Mouse (Mus musculus): ENCODE measurements around the gene S100a14. TPM values are rescaled to one million over a fixed set of nuclear protein-coding genes. Genes with fewer than 3 reads are reported as not detected.

The S100a14 gene
- polyA plus RNA-seq, 1 experiment from 2014 or later: not detected

- no peaks in the 10 kb centered on the region for H3K9me3 ChIP-seq
Measured at GRCm38 (mm10) chr3:90508950-90509746, 17.5 kb upstream of the S100a14 start, which contains the start of gene Chtop. Gene Chtop (minus strand): TSS chr3:90509498.

GRCm38 (mm10) chr3:90509747-90510123 is 16.9 kb upstream of the S100a14 start:
- WGBS: 26% methylated on average over 2 of the region's 2 CpGs
- ATAC-seq (ENCODE audit: low FRiP score, low read depth): peak; percentile 42
- Histone ChIP-seq H3K4me3 (peak overlapping the region; percentile 99), H3K36me3 (peaks cover 28% of the 10 kb centered on the region), H3K27ac (no peak overlapping the region), H3K4me2 (replicated peaks) (peak overlapping the region; percentile 47), H3K4me1 (peaks cover 22% of the 10 kb centered on the region), H3K9me3 (no peaks in the 10 kb centered on the region), H3K27me3 (replicated peaks) (peaks cover 17% of the 10 kb centered on the region), H3K9ac (no peak overlapping the region)

More at GRCm38 (mm10) chr3:90508950-90509746, 17.5 kb upstream of the S100a14 start, which contains the start of gene Chtop:
- H3K36me3 ChIP-seq: peaks cover 32% of the 10 kb centered on the region
- ATAC-seq (ENCODE audit: low FRiP score, low read depth): peak; percentile 93
- H3K4me1 ChIP-seq: peaks cover 17% of the 10 kb centered on the region
- peak within 1 kb of the TSS; percentile 92 for H3K27ac ChIP-seq
- under 1% methylated on average over 66 of the region's 66 CpGs for WGBS
- H3K27me3 ChIP-seq (replicated peaks): peaks cover 13% of the 10 kb centered on the region
- H3K4me3 ChIP-seq: peak within 1 kb of the TSS; percentile 99
- peak within 1 kb of the TSS; percentile 99 for H3K9ac ChIP-seq
- peak within 1 kb of the TSS; percentile 84 for H3K4me2 ChIP-seq (replicated peaks)

- peaks cover 25% of the 10 kb centered on the region for H3K4me1 ChIP-seq
- no peak overlapping the region for H3K4me3 ChIP-seq
- peaks cover 4% of the 10 kb centered on the region for H3K36me3 ChIP-seq
- no peak overlapping the region for H3K4me2 ChIP-seq (replicated peaks)
- no peak overlapping the region for H3K27ac ChIP-seq
- peaks cover 22% of the 10 kb centered on the region for H3K27me3 ChIP-seq (replicated peaks)
- no peaks in the 10 kb centered on the region for H3K9me3 ChIP-seq
- no peak for ATAC-seq (ENCODE audit: low FRiP score, low read depth)
- no peak overlapping the region for H3K9ac ChIP-seq
- 88% methylated on average over 5 of the region's 5 CpGs for WGBS
Measured at GRCm38 (mm10) chr3:90512276-90512675, 14.4 kb upstream of the S100a14 start.

GRCm38 (mm10) chr3:90512948-90513642 is 13.6 kb upstream of the S100a14 start:
- no peak for ATAC-seq (ENCODE audit: low FRiP score, low read depth)
- H3K27me3 ChIP-seq (replicated peaks): peaks cover 22% of the 10 kb centered on the region
- WGBS: 75% methylated on average over 9 of the region's 9 CpGs
- peak overlapping the region; percentile 66; the same call in 1 of the 2 replicates for H3K4me2 ChIP-seq (replicated peaks)
- peaks cover 17% of the 10 kb centered on the region for H3K4me1 ChIP-seq
- no peaks in the 10 kb centered on the region for H3K9me3 ChIP-seq
- H3K36me3 ChIP-seq: no peaks in the 10 kb centered on the region
- H3K9ac ChIP-seq: no peak overlapping the region
- no peak overlapping the region for H3K27ac ChIP-seq
- H3K4me3 ChIP-seq: no peak overlapping the region

GRCm38 (mm10) chr3:90513796-90514590 is 12.7 kb upstream of the S100a14 start, which contains the start of the genes S100a1 and S100a13:
Gene S100a1 (minus strand): TSS chr3:90514392.
Gene S100a13 (plus strand): TSS chr3:90514435.
- 0 out of 2 replicates have a peak, but pooled peaks have one; percentile 13 for ATAC-seq (ENCODE audit: low FRiP score, low read depth)
- H3K4me2 ChIP-seq (replicated peaks): peak within 1 kb of the TSS; percentile 66
- no peaks in the 10 kb centered on the region for H3K36me3 ChIP-seq
- 3% methylated on average over 25 of the region's 25 CpGs for WGBS
- H3K9ac ChIP-seq: 0 out of 2 replicates have a peak within 1 kb of the TSS, but pooled peaks have one; percentile 2
- peaks cover 22% of the 10 kb centered on the region for H3K27me3 ChIP-seq (replicated peaks)
- peaks cover 14% of the 10 kb centered on the region for H3K4me1 ChIP-seq
- no peak within 1 kb of the TSS for H3K27ac ChIP-seq
- peak within 1 kb of the TSS; percentile 26 for H3K4me3 ChIP-seq
- H3K9me3 ChIP-seq: no peaks in the 10 kb centered on the region

- H3K4me2 ChIP-seq (replicated peaks): peak overlapping the region; percentile 66
- peak overlapping the region; percentile 26; the same call in 1 of the 2 replicates for H3K4me3 ChIP-seq
- H3K27me3 ChIP-seq (replicated peaks): peaks cover 22% of the 10 kb centered on the region
- no peak overlapping the region for H3K9ac ChIP-seq
- H3K4me1 ChIP-seq: peaks cover 14% of the 10 kb centered on the region
- WGBS: under 1% methylated on average over 10 of the region's 10 CpGs
- H3K36me3 ChIP-seq: no peaks in the 10 kb centered on the region
- peak; percentile 65; the same call in 1 of the 2 replicates for ATAC-seq (ENCODE audit: low FRiP score, low read depth)
- no peak overlapping the region for H3K27ac ChIP-seq
- H3K9me3 ChIP-seq: no peaks in the 10 kb centered on the region
Measured at GRCm38 (mm10) chr3:90514691-90515090, 12.0 kb upstream of the S100a14 start.

- H3K4me1 ChIP-seq: peaks cover 14% of the 10 kb centered on the region
- H3K27ac ChIP-seq: no peak overlapping the region
- no peaks in the 10 kb centered on the region for H3K9me3 ChIP-seq
- no peak for ATAC-seq (ENCODE audit: low FRiP score, low read depth)
- H3K36me3 ChIP-seq: no peaks in the 10 kb centered on the region
- H3K4me2 ChIP-seq (replicated peaks): peak overlapping the region; percentile 66
- 0 out of 2 replicates have a peak overlapping the region, but pooled peaks have one; percentile 26 for H3K4me3 ChIP-seq
- H3K9ac ChIP-seq: no peak overlapping the region
- H3K27me3 ChIP-seq (replicated peaks): peaks cover 22% of the 10 kb centered on the region
- WGBS: 40% methylated on average over 1 of the region's 1 CpGs
Measured at GRCm38 (mm10) chr3:90515242-90515641, 11.4 kb upstream of the S100a14 start.

GRCm38 (mm10) chr3:90515789-90516188 is 10.9 kb upstream of the S100a14 start:
- no peak overlapping the region for H3K9ac ChIP-seq
- peaks cover 14% of the 10 kb centered on the region for H3K4me1 ChIP-seq
- H3K9me3 ChIP-seq: no peaks in the 10 kb centered on the region
- H3K27me3 ChIP-seq (replicated peaks): peaks cover 22% of the 10 kb centered on the region
- H3K4me2 ChIP-seq (replicated peaks): no peak overlapping the region
- no peak overlapping the region for H3K27ac ChIP-seq
- no peaks in the 10 kb centered on the region for H3K36me3 ChIP-seq
- ATAC-seq (ENCODE audit: low FRiP score, low read depth): no peak
- H3K4me3 ChIP-seq: no peak overlapping the region
- WGBS: 83% methylated on average over 4 of the region's 4 CpGs

GRCm38 (mm10) chr3:90517711-90518110 is 8.9 kb upstream of the S100a14 start:
- Histone ChIP-seq H3K9me3 (no peaks in the 10 kb centered on the region), H3K4me3 (no peak overlapping the region), H3K27ac (no peak overlapping the region), H3K27me3 (replicated peaks) (peaks cover 22% of the 10 kb centered on the region), H3K9ac (no peak overlapping the region), H3K4me2 (replicated peaks) (no peak overlapping the region), H3K36me3 (no peaks in the 10 kb centered on the region), H3K4me1 (peaks cover 14% of the 10 kb centered on the region)
- whole genome bisulfite sequencing: 84% methylated on average over 4 of the region's 4 CpGs
- ATAC-seq (ENCODE audit: low FRiP score, low read depth): no peak

GRCm38 (mm10) chr3:90525421-90525820 is 1.2 kb upstream of the S100a14 start:
- no peak overlapping the region for H3K27ac ChIP-seq
- 67% methylated on average over 4 of the region's 4 CpGs for WGBS

GRCm38 (mm10) chr3:90526076-90526475 is 580 bp upstream of the S100a14 start:
- 78% methylated on average over 2 of the region's 2 CpGs for WGBS
- no peak overlapping the region for H3K9ac ChIP-seq
- no peaks in the 10 kb centered on the region for H3K4me1 ChIP-seq
- H3K27ac ChIP-seq: no peak overlapping the region
- H3K27me3 ChIP-seq (replicated peaks): no peaks in the 10 kb centered on the region
- no peaks in the 10 kb centered on the region for H3K9me3 ChIP-seq
- ATAC-seq (ENCODE audit: low FRiP score, low read depth): no peak
- H3K36me3 ChIP-seq: no peaks in the 10 kb centered on the region
- no peak overlapping the region for H3K4me2 ChIP-seq (replicated peaks)
- H3K4me3 ChIP-seq: no peak overlapping the region

More at GRCm38 (mm10) chr3:90525421-90525820, 1.2 kb upstream of the S100a14 start:
- Histone ChIP-seq H3K4me3 (no peak overlapping the region), H3K9ac (no peak overlapping the region), H3K27me3 (replicated peaks) (no peaks in the 10 kb centered on the region), H3K36me3 (no peaks in the 10 kb centered on the region), H3K4me2 (replicated peaks) (no peak overlapping the region), H3K9me3 (no peaks in the 10 kb centered on the region), H3K4me1 (no peaks in the 10 kb centered on the region)
- ATAC-seq (ENCODE audit: low FRiP score, low read depth): no peak
